Mouse (Mus musculus) heart, postnatal 25 days (tissue): ENCODE results near the gene Nmt1. TPM values are rescaled to one million over a fixed set of nuclear protein-coding genes. Genes with fewer than 3 reads are reported as not detected.

Experiments
- DNase-seq: peaks from one replicate; pipeline ENCODE4 v3.0.0; 2022; ENCODE audit warnings: low spot score
- intact Hi-C: fragments of 180-260 bp; cut with DNase I; formaldehyde crosslinking; loops from one replicate; pipeline ENCODE4 v1.15.1; 2025
- total RNA-seq, 2 experiments: library from RNA; stranded (reverse); gene quantifications; 2 replicates each; pipeline ENCODE4 v1.2.3; 2021

The Nmt1 gene
- 10 to 100 TPM; 65.2 to 66.1 TPM for total RNA-seq

- intact Hi-C loops, result loop anchor here (5.0 kb wide), 1 partner anchor 239 kb away; the partner anchor contains the start of gene Map3k14
- peak; percentile 92 for DNase-seq
Observed at GRCm38 (mm10) chr11:103028176-103028891, at the start of gene Nmt1, which contains the start of gene Dcakd. TSS of gene Nmt1 (plus strand) at chr11:103028190. TSS of gene Dcakd (minus strand) at chr11:103028333.

GRCm38 (mm10) chr11:102981151-102981890, 46.7 kb upstream of the Nmt1 start:
- intact Hi-C loops, result no loop called here
- no peak for DNase-seq

- no peak for DNase-seq
Observed at GRCm38 (mm10) chr11:102984086-102984485, 43.9 kb upstream of the Nmt1 start.

GRCm38 (mm10) chr11:102984615-102985014, 43.4 kb upstream of the Nmt1 start:
- intact Hi-C loops, result no loop called here
- DNase-seq, result no peak

More at GRCm38 (mm10) chr11:102984086-102984485, 43.9 kb upstream of the Nmt1 start:
- intact Hi-C loops, result no loop called here

GRCm38 (mm10) chr11:102985160-102985559, 42.8 kb upstream of the Nmt1 start:
- intact Hi-C loops, result no loop called here
- no peak for DNase-seq

- intact Hi-C loops, result loop anchor here (5.0 kb wide), 1 partner anchor 217 kb away; no protein-coding TSS in a partner anchor
- no peak for DNase-seq
Observed at GRCm38 (mm10) chr11:102989641-102990151, 38.3 kb upstream of the Nmt1 start.

- intact Hi-C loops, result loop anchor here (5.0 kb wide), 1 partner anchor 218 kb away; no protein-coding TSS in a partner anchor
- DNase-seq, result no peak
Observed at GRCm38 (mm10) chr11:102990152-102990663, 37.8 kb upstream of the Nmt1 start.

GRCm38 (mm10) chr11:102991681-102992080, 36.3 kb upstream of the Nmt1 start:
- intact Hi-C loops, result loop anchor here (5.0 kb wide), 1 partner anchor 219 kb away; no protein-coding TSS in a partner anchor
- no peak for DNase-seq

- DNase-seq, result no peak
- intact Hi-C loops, result loop anchor here (1.0 to 5.0 kb wide), 2 partner anchors 94 to 221 kb away; no protein-coding TSS in a partner anchor
Observed at GRCm38 (mm10) chr11:102992940-102993339, 35.0 kb upstream of the Nmt1 start.

- intact Hi-C loops, result loop anchor here (1.0 to 5.0 kb wide), 3 partner anchors 59 to 221 kb away; no protein-coding TSS in a partner anchor
- no peak for DNase-seq
Observed at GRCm38 (mm10) chr11:102993420-102994029, 34.5 kb upstream of the Nmt1 start.

GRCm38 (mm10) chr11:102994952-102995351, 33.0 kb upstream of the Nmt1 start:
- DNase-seq, result no peak
- intact Hi-C loops, result loop anchor here (2.0 to 5.0 kb wide), 2 partner anchors 58 to 223 kb away; no protein-coding TSS in a partner anchor

- intact Hi-C loops, result no loop called here
- DNase-seq, result no peak
Observed at GRCm38 (mm10) chr11:102996385-102996784, 31.6 kb upstream of the Nmt1 start.

- no peak for DNase-seq
- intact Hi-C loops, result no loop called here
Observed at GRCm38 (mm10) chr11:102996991-102997770, 30.8 kb upstream of the Nmt1 start.

- intact Hi-C loops, result no loop called here
- no peak for DNase-seq
Observed at GRCm38 (mm10) chr11:102998254-102998576, 29.8 kb upstream of the Nmt1 start.

GRCm38 (mm10) chr11:102998577-102999316, 29.2 kb upstream of the Nmt1 start:
- intact Hi-C loops, result no loop called here
- DNase-seq, result no peak

GRCm38 (mm10) chr11:102999317-102999970, 28.5 kb upstream of the Nmt1 start:
- no peak for DNase-seq
- intact Hi-C loops, result no loop called here

GRCm38 (mm10) chr11:103000111-103000510, 27.9 kb upstream of the Nmt1 start:
- DNase-seq, result no peak
- intact Hi-C loops, result no loop called here

- intact Hi-C loops, result no loop called here
Observed at GRCm38 (mm10) chr11:103001063-103001462, 26.9 kb upstream of the Nmt1 start.

More at GRCm38 (mm10) chr11:103001063-103001462, 26.9 kb upstream of the Nmt1 start:
- no peak for DNase-seq
